Comparison of ENCODE assay signal across 28 mouse cellular contexts in the genomic region with DNA sequence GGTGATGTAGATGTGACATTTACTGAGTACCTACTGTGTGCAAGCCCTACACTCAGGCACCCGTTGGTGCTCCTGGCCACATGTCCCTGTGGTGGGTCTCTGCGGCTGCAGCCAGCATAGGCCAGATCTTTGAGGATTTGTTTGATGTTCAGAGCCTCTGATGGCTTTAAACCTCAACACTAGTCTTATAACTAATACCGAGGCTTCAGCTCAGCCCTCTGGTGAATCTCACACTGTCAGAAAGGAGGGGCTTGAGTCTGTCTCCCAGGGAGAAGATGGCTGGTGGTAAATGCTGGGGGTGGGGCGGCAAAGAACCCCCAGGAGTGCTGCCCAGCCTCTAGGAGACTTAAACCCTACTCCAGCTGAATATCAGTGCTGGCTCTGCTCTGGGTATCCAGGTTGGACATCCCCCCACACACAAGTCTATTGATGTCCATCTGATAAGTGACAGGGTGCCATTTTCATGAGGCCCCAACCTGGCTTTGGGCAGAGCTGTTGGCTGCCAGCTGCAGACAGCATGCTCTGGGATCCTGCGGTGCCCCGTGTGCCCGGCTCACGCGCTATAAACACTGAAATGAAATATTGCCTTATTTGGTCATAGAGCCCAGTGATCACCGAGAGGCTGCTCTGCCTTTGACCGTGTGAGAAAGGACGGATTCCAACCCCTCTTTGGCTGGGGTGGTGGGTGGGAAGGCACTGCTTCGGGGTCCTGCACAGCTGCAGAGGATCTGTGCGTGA. TPM values are rescaled to one million over a fixed set of nuclear protein-coding genes. Genes with fewer than 3 reads are reported as not detected.
DNase-seq lines count a peak whose midpoint lies in the region; ATAC-seq and TF ChIP-seq lines count a peak whose summit lies in the region.
"Had no signal": no experiment of that assay in that cellular context is flagged by ENCODE, and none has a peak within 500 bp of the region (broad histone marks: within the 10 kb centered on the region; RNA-seq: fewer than 3 reads in every experiment).

No protein-coding gene starts in this region.

- 0 out of 2 replicates have a peak, but pooled peaks cover 12% of the 10 kb centered on the region for H3K4me1 ChIP-seq in hindbrain, embryonic 10.5 days (replicated peaks)
- H3K4me1 ChIP-seq in hindbrain, embryonic 14.5 days (replicated peaks; ENCODE audit: control insufficient read depth, insufficient read depth, low read length), result no peaks in the 10 kb centered on the region
- peaks cover 17% of the 10 kb centered on the region for H3K4me1 ChIP-seq in lung, embryonic 16.5 days (replicated peaks; ENCODE audit: control insufficient read depth, insufficient read depth, low read length)
- H3K4me1 ChIP-seq in lung, adult 2 months (ENCODE audit: control insufficient read depth, insufficient read depth, low read length), result peaks cover 10% of the 10 kb centered on the region
- peaks cover 28% of the 10 kb centered on the region for H3K4me1 ChIP-seq in intestine, embryonic 15.5 days (replicated peaks)
- peaks cover 24% of the 10 kb centered on the region for H3K4me1 ChIP-seq in stomach, embryonic 14.5 days (ENCODE audit: control insufficient read depth, insufficient read depth, low read length)
- H3K4me1 ChIP-seq: midbrain, embryonic 13.5 days had no signal

- no peak for DNase-seq in hindbrain, embryonic 10.5 days (ENCODE audit: low spot score)
- no peak for DNase-seq in hindbrain, embryonic 14.5 days (ENCODE audit: low spot score)
- no peak for DNase-seq in lung, adult 2 months
- no peak for DNase-seq in left cerebral cortex, postnatal 10 days (ENCODE audit: extremely low spot score in 1 of 2, low spot score in 2 of 2)
- no peak for DNase-seq in adrenal gland, adult 8-10 months
- DNase-seq: adrenal gland, postnatal 25 days; cerebellum, adult 18-20 months; cerebellum, postnatal 10 days; gastrocnemius, postnatal 25 days; heart, adult 11 months; heart, postnatal 4 days; kidney, adult 18-20 months; layer of hippocampus, adult 9-11 months; liver; right cerebral cortex, postnatal 25 days had no signal

- H3K4me2 ChIP-seq in hindbrain, embryonic 14.5 days (replicated peaks), result no peak overlapping the region
- no peak overlapping the region for H3K4me2 ChIP-seq in lung, embryonic 16.5 days (ENCODE audit: low read depth, low read length)
- H3K4me2 ChIP-seq in intestine, embryonic 15.5 days (replicated peaks), result peak overlapping the region; percentile 14; the same call in 1 of the 2 replicates
- H3K4me2 ChIP-seq in stomach, embryonic 14.5 days (replicated peaks; ENCODE audit: low read depth, low read length), result no peak overlapping the region
- H3K4me2 ChIP-seq: forebrain, embryonic 12.5 days; heart, embryonic 11.5 days; midbrain, embryonic 13.5 days; neural tube, embryonic 15.5 days had no signal

- H3K9ac ChIP-seq in hindbrain, embryonic 14.5 days, result no peak overlapping the region
- 0 out of 2 replicates have a peak overlapping the region, but pooled peaks have one; percentile 11 for H3K9ac ChIP-seq in lung, embryonic 16.5 days (ENCODE audit: low read length)
- H3K9ac ChIP-seq in intestine, embryonic 15.5 days, result no peak overlapping the region
- no peak overlapping the region for H3K9ac ChIP-seq in stomach, embryonic 14.5 days (replicated peaks; ENCODE audit: low read depth, low read length)
- H3K9ac ChIP-seq: forebrain, embryonic 12.5 days; liver, embryonic 14.5 days; midbrain, embryonic 13.5 days; neural tube, embryonic 15.5 days had no signal

- H3K27me3 ChIP-seq in hindbrain, embryonic 10.5 days (ENCODE audit: insufficient read depth, poor library complexity, severe bottlenecking), result peaks cover 16% of the 10 kb centered on the region; the same call in 1 of the 2 replicates
- H3K27me3 ChIP-seq in hindbrain, embryonic 14.5 days (ENCODE audit: control insufficient read depth, insufficient read depth, low read length), result no peaks in the 10 kb centered on the region
- H3K27me3 ChIP-seq in lung, embryonic 16.5 days (ENCODE audit: control insufficient read depth, insufficient read depth, low read depth, low read length), result no peaks in the 10 kb centered on the region
- no peaks in the 10 kb centered on the region for H3K27me3 ChIP-seq in intestine, embryonic 15.5 days (replicated peaks)
- no peaks in the 10 kb centered on the region for H3K27me3 ChIP-seq in stomach, embryonic 14.5 days (ENCODE audit: control insufficient read depth, insufficient read depth, low read length)
- H3K27me3 ChIP-seq: midbrain, embryonic 13.5 days; neural tube, embryonic 15.5 days had no signal

- intact Hi-C loops in left cerebral cortex, postnatal 10 days (cut with DNase I), result no loop called here

- no peak overlapping the region for H3K4me3 ChIP-seq in hindbrain, embryonic 10.5 days
- H3K4me3 ChIP-seq in hindbrain, embryonic 14.5 days (replicated peaks; ENCODE audit: low read length), result no peak overlapping the region
- H3K4me3 ChIP-seq in lung, embryonic 16.5 days (ENCODE audit: low read length), result no peak overlapping the region
- H3K4me3 ChIP-seq in lung, adult 2 months (replicated peaks; ENCODE audit: extremely low read depth, low read depth, low read length), result no peak overlapping the region
- H3K4me3 ChIP-seq in intestine, embryonic 15.5 days (replicated peaks), result no peak overlapping the region
- no peak overlapping the region for H3K4me3 ChIP-seq in stomach, embryonic 14.5 days (ENCODE audit: low read depth, low read length)
- H3K4me3 ChIP-seq: erythroblast, embryonic 14.5 days; forebrain, embryonic 12.5 days; midbrain, embryonic 13.5 days; neural tube, embryonic 15.5 days had no signal

- no peak for TF ChIP-seq POLR2A in lung, adult 2 months (IDR thresholded peaks at IDR 0.05; ENCODE audit: borderline replicate concordance, extremely low read depth, low read depth, low read length)

- 0 out of 2 replicates have a peak overlapping the region, but pooled peaks have one; percentile 40 for H3K27ac ChIP-seq in hindbrain, embryonic 10.5 days
- no peak overlapping the region for H3K27ac ChIP-seq in hindbrain, embryonic 14.5 days
- H3K27ac ChIP-seq in lung, embryonic 16.5 days (ENCODE audit: low read length), result 0 out of 2 replicates have a peak overlapping the region, but pooled peaks have one; percentile 17
- peak overlapping the region; percentile 67 for H3K27ac ChIP-seq in intestine, embryonic 15.5 days
- peak overlapping the region; percentile 82 for H3K27ac ChIP-seq in stomach, embryonic 14.5 days (ENCODE audit: low read length)
- H3K27ac ChIP-seq: forebrain, embryonic 12.5 days; kidney, postnatal 0 days; liver, embryonic 14.5 days; midbrain, embryonic 13.5 days; neural tube, embryonic 15.5 days had no signal

- no peaks in the 10 kb centered on the region for H3K9me3 ChIP-seq in hindbrain, embryonic 10.5 days
- no peaks in the 10 kb centered on the region for H3K9me3 ChIP-seq in hindbrain, embryonic 14.5 days (ENCODE audit: control insufficient read depth, low read length)
- no peaks in the 10 kb centered on the region for H3K9me3 ChIP-seq in lung, embryonic 16.5 days (ENCODE audit: control insufficient read depth, low read length)
- H3K9me3 ChIP-seq in intestine, embryonic 15.5 days, result no peaks in the 10 kb centered on the region
- no peaks in the 10 kb centered on the region for H3K9me3 ChIP-seq in stomach, embryonic 14.5 days (ENCODE audit: control insufficient read depth, low read depth, low read length)
- H3K9me3 ChIP-seq: forebrain, embryonic 12.5 days; midbrain, embryonic 13.5 days; neural tube, embryonic 15.5 days had no signal

- 84% methylated on average over 14 of the region's 14 CpGs for WGBS in hindbrain, embryonic 10.5 days
- WGBS in hindbrain, embryonic 14.5 days, result 74% methylated on average over 14 of the region's 14 CpGs
- 52% methylated on average over 14 of the region's 14 CpGs for WGBS in lung, embryonic 16.5 days
- WGBS in lung, adult 2 months, result 67% methylated on average over 14 of the region's 14 CpGs
- WGBS in intestine, embryonic 15.5 days, result 41% methylated on average over 14 of the region's 14 CpGs
- 27% methylated on average over 14 of the region's 14 CpGs for WGBS in stomach, embryonic 14.5 days

- H3K36me3 ChIP-seq in hindbrain, embryonic 10.5 days, result no peaks in the 10 kb centered on the region
- no peaks in the 10 kb centered on the region for H3K36me3 ChIP-seq in hindbrain, embryonic 14.5 days (replicated peaks; ENCODE audit: control insufficient read depth, insufficient read depth)
- H3K36me3 ChIP-seq in lung, embryonic 16.5 days (ENCODE audit: control insufficient read depth, insufficient read depth, low read length), result no peaks in the 10 kb centered on the region
- H3K36me3 ChIP-seq in intestine, embryonic 15.5 days, result no peaks in the 10 kb centered on the region
- H3K36me3 ChIP-seq in stomach, embryonic 14.5 days (ENCODE audit: control insufficient read depth, insufficient read depth, low read length), result no peaks in the 10 kb centered on the region
- H3K36me3 ChIP-seq: forebrain, embryonic 12.5 days; midbrain, embryonic 13.5 days; neural tube, embryonic 15.5 days had no signal

- no peak for ATAC-seq in hindbrain, embryonic 14.5 days (ENCODE audit: low FRiP score)
- ATAC-seq in lung, embryonic 16.5 days (ENCODE audit: low read depth), result peak; percentile 37
- ATAC-seq in intestine, embryonic 15.5 days, result peak; percentile 42
- peak; percentile 21; the same call in 1 of the 2 replicates for ATAC-seq in stomach, embryonic 14.5 days (ENCODE audit: insufficient number of reproducible peaks, insufficient read depth, low FRiP score, low read depth)
- ATAC-seq: CD4-positive, CD25-positive, alpha-beta regulatory T cell, adult 4 months; hindbrain, embryonic 16.5 days; midbrain, embryonic 13.5 days had no signal

- TF ChIP-seq CTCF in lung, adult 2 months (IDR thresholded peaks at IDR 0.05; ENCODE audit: insufficient read depth, low read length), result no peak

RNA-seq across cellular contexts. Expression of gene Ano1, which starts 1.3 kb away (rescaled TPM):
- 7.4 and 12.9 TPM in 2 replicates for polyA plus RNA-seq in hindbrain, embryonic 10.5 days (2016; fragmentation: Nextera tagmentation; extraction: Ambion mirVana)
- 4.5 and 5.6 TPM in 2 replicates for polyA plus RNA-seq in hindbrain, embryonic 14.5 days (2014; fragmentation: Nextera tagmentation; extraction: Ambion mirVana)
- 111 and 114 TPM in 2 replicates for polyA plus RNA-seq in lung, embryonic 16.5 days (2015; fragmentation: Nextera tagmentation; extraction: Ambion mirVana)
- 86.3 and 92.3 TPM in 2 replicates for polyA plus RNA-seq in lung, adult 2 months (2012; rRNA removed)
- polyA plus RNA-seq in intestine, embryonic 15.5 days (2015; fragmentation: Nextera tagmentation; extraction: Ambion mirVana), result 23.6 and 27.8 TPM in 2 replicates
- polyA plus RNA-seq in stomach, embryonic 14.5 days (2014; fragmentation: Nextera tagmentation; extraction: Ambion mirVana), result 65.0 and 69.8 TPM in 2 replicates
- 1 to 10 TPM; 3.0 to 4.8 TPM for total RNA-seq in left cerebral cortex, postnatal 10 days (2021)
- 10 to 100 TPM; 21.7 to 34.5 (median 29.8) TPM for total RNA-seq in adrenal gland, adult 8-10 months (2022)
- total RNA-seq: megakaryocyte, adult 5-6 weeks had no signal
